Mouse (Mus musculus): ENCODE measurements around the gene Crebbp.

GRCm38 (mm10) chr16:4074836-4075235 lies 139.0 kb downstream of the Crebbp start:
- no peak for TF ChIP-seq CEBPB (IDR thresholded peaks at IDR 0.05; ENCODE audit: low read depth)
- TF ChIP-seq MYOD1 (IDR thresholded peaks at IDR 0.05; ENCODE audit: control insufficient read depth, insufficient read length, low read depth) = no peak
- TF ChIP-seq CTCF (IDR thresholded peaks at IDR 0.05; ENCODE audit: control insufficient read depth, insufficient read depth, insufficient read length) = no peak
- no peak for TF ChIP-seq MYOG (IDR thresholded peaks at IDR 0.05; ENCODE audit: control insufficient read depth, extremely low read depth, insufficient read length)
- no peak for TF ChIP-seq USF1 (IDR thresholded peaks at IDR 0.05; ENCODE audit: low read depth)
- TF ChIP-seq MAX (IDR thresholded peaks at IDR 0.05) = no peak
